Mouse (Mus musculus) CH12.LX (cell line): ENCODE data around the gene Slc23a2. TPM values are rescaled to one million over a fixed set of nuclear protein-coding genes. Genes with fewer than 3 reads are reported as not detected.

ENCODE experiments used
- DNase-seq: peaks from one replicate; pipeline ENCODE4 v3.0.0-alpha.2; 2013; ENCODE audit errors: extremely low read depth
- H3K27ac ChIP-seq: 2 replicates; pipeline ENCODE4 v1.5.1; 2012; ENCODE audit warnings: low read depth, mild to moderate bottlenecking, control low read depth, moderate library complexity; ENCODE audit not compliant: insufficient read depth
- H3K27me3 ChIP-seq: replicated peaks from 2 replicates; pipeline ENCODE3; 2012; ENCODE audit warnings: inconsistent platforms
- H3K36me3 ChIP-seq, 2 experiments: replicated peaks in 1 of 2; 2 replicates each; pipeline versions ENCODE3 to v1.6.1; 2012; ENCODE audit warnings: inconsistent platforms in 1 of 2, low read length in 1 of 2, mild to moderate bottlenecking in 1 of 2, mixed read lengths in 1 of 2, moderate library complexity in 1 of 2; ENCODE audit not compliant: control insufficient read depth in 1 of 2, insufficient read depth in 1 of 2
- H3K4me1 ChIP-seq, 2 experiments: 2 replicates each; pipeline ENCODE4 v1.6.1; 2012; ENCODE audit warnings: inconsistent platforms in 1 of 2, moderate library complexity in 1 of 2; ENCODE audit not compliant: insufficient read depth in 2 of 2, control insufficient read depth in 1 of 2
- H3K4me2 ChIP-seq: 2 replicates; pipeline ENCODE4 v1.6.1; 2012; ENCODE audit warnings: low read depth, mild to moderate bottlenecking, control low read depth; ENCODE audit not compliant: poor library complexity, insufficient read depth, severe bottlenecking
- H3K4me3 ChIP-seq, 3 experiments: fragments of 150-350 bp in 1 of 3; sonication (generic) in 1 of 3; replicated peaks in 1 of 3; 2 replicates each; pipeline versions ENCODE3 to v1.5.1; 2011 to 2012; ENCODE audit warnings: low read depth in 2 of 3, low read length in 2 of 3, mild to moderate bottlenecking in 2 of 3, moderate library complexity in 2 of 3, control low read depth in 1 of 3, improper control_type of control experiment in 1 of 3, inconsistent platforms in 1 of 3, mixed read lengths in 1 of 3; ENCODE audit not compliant: poor library complexity in 1 of 3
- H3K79me2 ChIP-seq: replicated peaks from 2 replicates; pipeline ENCODE4 v1.6.1; 2012; ENCODE audit warnings: mild to moderate bottlenecking, moderate library complexity; ENCODE audit not compliant: control insufficient read depth, poor library complexity, insufficient read depth, severe bottlenecking; ENCODE audit errors: extremely low read depth
- H3K9ac ChIP-seq: 2 replicates; pipeline ENCODE4 v1.6.1; 2012; ENCODE audit warnings: low read depth, mild to moderate bottlenecking, control low read depth, moderate library complexity; ENCODE audit not compliant: insufficient read depth
- H3K9me3 ChIP-seq: replicated peaks from 2 replicates; pipeline ENCODE3; 2012; ENCODE audit warnings: low read length, inconsistent platforms, mixed read lengths
- BHLHE40 ChIP-seq: IDR thresholded peaks from 2 replicates; pipeline ENCODE4 v1.6.1; 2011; ENCODE audit warnings: mild to moderate bottlenecking, low read depth, low read length, improper control_type of control experiment
- CHD1 ChIP-seq: IDR thresholded peaks from 2 replicates; pipeline ENCODE4 v1.6.1; 2012; ENCODE audit warnings: low read depth, low read length, improper control_type of control experiment, inconsistent platforms
- CHD2 ChIP-seq: IDR thresholded peaks from 2 replicates; pipeline ENCODE4 v1.6.1; 2011; ENCODE audit warnings: low read length, improper control_type of control experiment
- CTCF ChIP-seq, 2 experiments: IDR thresholded peaks in 1 of 2; conservative IDR thresholded peaks in 1 of 2; 2 replicates each; pipeline ENCODE4 v1.5.1; 2011 to 2012; ENCODE audit warnings: low read depth in 2 of 2, low read length in 2 of 2, improper control_type of control experiment in 1 of 2, inconsistent platforms in 1 of 2, mild to moderate bottlenecking in 1 of 2, moderate library complexity in 1 of 2
- E2F4 ChIP-seq: IDR thresholded peaks from 2 replicates; pipeline ENCODE4 v1.6.1; 2011; ENCODE audit warnings: low read depth, low read length, improper control_type of control experiment; ENCODE audit not compliant: insufficient replicate concordance
- EP300 ChIP-seq: IDR thresholded peaks from 2 replicates; pipeline ENCODE4 v1.6.1; 2011; ENCODE audit warnings: low read length, improper control_type of control experiment
- ETS1 ChIP-seq: conservative IDR thresholded peaks from 2 replicates; pipeline ENCODE4 v1.6.1; 2012; ENCODE audit warnings: low read depth, mild to moderate bottlenecking, inconsistent platforms, low read length, improper control_type of control experiment, moderate library complexity
- GABPA ChIP-seq: IDR thresholded peaks from 2 replicates; pipeline ENCODE4 v1.6.1; 2012; ENCODE audit warnings: low read depth, low read length, improper control_type of control experiment, inconsistent platforms; ENCODE audit not compliant: insufficient replicate concordance
- JUN ChIP-seq: IDR thresholded peaks from 2 replicates; pipeline ENCODE4 v1.6.1; 2011; ENCODE audit warnings: low read depth, mild to moderate bottlenecking, low read length, improper control_type of control experiment, moderate library complexity; ENCODE audit not compliant: insufficient read depth
- JUND ChIP-seq: conservative IDR thresholded peaks from 2 replicates; pipeline ENCODE4 v1.6.1; 2011; ENCODE audit warnings: low read depth, low read length, improper control_type of control experiment
- KAT2A ChIP-seq: IDR thresholded peaks from 2 replicates; pipeline ENCODE4 v1.6.1; 2012; ENCODE audit warnings: low read length, improper control_type of control experiment, inconsistent platforms; ENCODE audit not compliant: insufficient replicate concordance
- MAFK ChIP-seq: IDR thresholded peaks from 2 replicates; pipeline ENCODE4 v1.6.1; 2011; ENCODE audit warnings: low read length, improper control_type of control experiment; ENCODE audit not compliant: insufficient replicate concordance
- MEF2A ChIP-seq: IDR thresholded peaks from 2 replicates; pipeline ENCODE4 v1.6.1; 2014; ENCODE audit warnings: low read depth, mild to moderate bottlenecking, inconsistent platforms, low read length, improper control_type of control experiment, borderline replicate concordance
- MXI1 ChIP-seq: IDR thresholded peaks from 2 replicates; pipeline ENCODE4 v1.6.1; 2011; ENCODE audit warnings: mild to moderate bottlenecking, low read depth, low read length, improper control_type of control experiment
- MYC ChIP-seq: IDR thresholded peaks from 2 replicates; pipeline ENCODE4 v1.6.1; 2011; ENCODE audit warnings: low read depth, mild to moderate bottlenecking, improper control_type of control experiment, low read length
- NELFE ChIP-seq: IDR thresholded peaks from 2 replicates; pipeline ENCODE4 v1.6.1; 2011; ENCODE audit warnings: low read depth, low read length, improper control_type of control experiment
- NRF1 ChIP-seq: IDR thresholded peaks from 2 replicates; pipeline ENCODE4 v1.6.1; 2014; ENCODE audit warnings: low read depth, mild to moderate bottlenecking, inconsistent platforms, low read length, improper control_type of control experiment, moderate library complexity
- PAX5 ChIP-seq: IDR thresholded peaks from 2 replicates; pipeline ENCODE4 v1.6.1; 2012; ENCODE audit warnings: low read length, inconsistent platforms, mixed read lengths
- POLR2AphosphoS2 ChIP-seq: IDR thresholded peaks from 2 replicates; pipeline ENCODE4 v1.6.1; 2011; ENCODE audit warnings: low read depth, low read length, improper control_type of control experiment
- RAD21 ChIP-seq: IDR thresholded peaks from 2 replicates; pipeline ENCODE4 v1.6.1; 2011; ENCODE audit warnings: low read depth, mild to moderate bottlenecking, low read length, improper control_type of control experiment, moderate library complexity
- SIN3A ChIP-seq: IDR thresholded peaks from 2 replicates; pipeline ENCODE4 v1.6.1; 2012; ENCODE audit warnings: low read length, improper control_type of control experiment, inconsistent platforms
- SMC3 ChIP-seq: IDR thresholded peaks from 2 replicates; pipeline ENCODE4 v1.6.1; 2011; ENCODE audit warnings: low read depth, low read length, improper control_type of control experiment
- TBP ChIP-seq: conservative IDR thresholded peaks from 2 replicates; pipeline ENCODE4 v1.6.1; 2011; ENCODE audit warnings: low read depth, low read length, improper control_type of control experiment
- USF2 ChIP-seq: conservative IDR thresholded peaks from 2 replicates; pipeline ENCODE4 v1.6.1; 2011; ENCODE audit warnings: low read depth, low read length, improper control_type of control experiment
- ZKSCAN1 ChIP-seq: IDR thresholded peaks from 2 replicates; pipeline ENCODE4 v1.6.1; 2012; ENCODE audit warnings: low read depth, inconsistent platforms, low read length, improper control_type of control experiment, borderline replicate concordance
- ZMIZ1 ChIP-seq: IDR thresholded peaks from 2 replicates; pipeline ENCODE4 v1.6.1; 2012; ENCODE audit warnings: low read depth, mild to moderate bottlenecking, inconsistent platforms, low read length, improper control_type of control experiment
- ZNF384 ChIP-seq: IDR thresholded peaks from 2 replicates; pipeline ENCODE4 v1.6.1; 2012; ENCODE audit warnings: low read depth, low read length, improper control_type of control experiment, inconsistent platforms
- dilution Hi-C: fragments of 300-500 bp; cut with MboI; formaldehyde crosslinking; loops from 2 replicates; pipeline ENCODE4 v1.14.3; 2020; ENCODE audit warnings: low sequenced_read_pairs; ENCODE audit not compliant: extremely low pct_unique_long_range_greater_than_20kb, extremely low pct_ligation_motif_present
- in situ Hi-C: fragments of 300-500 bp; cut with MboI; formaldehyde crosslinking; loops from 3 replicates; pipeline ENCODE4 v1.14.3; 2019; ENCODE audit warnings: low sequenced_read_pairs, low pct_ligation_motif_present, low pct_unique_long_range_greater_than_20kb, mixed read lengths
- polyA plus RNA-seq: library from polyadenylated mRNA; unstranded; fragments of >175 nt; gene quantifications from 2 replicates; pipeline ENCODE4 v1.2.1, GENCODE M21; 2012; ENCODE audit warnings: low read depth; ENCODE audit not compliant: insufficient read length
- total RNA-seq, 2 experiments: library from RNA; depleted of rRNA; stranded (reverse); fragments of 300-350 nt in 1 of 2; fragments of >200 nt in 1 of 2; gene quantifications; 2 replicates each; pipeline ENCODE4 v1.2.3; 2012 to 2014

The Slc23a2 gene
- total and polyA plus RNA-seq, 3 experiments, result 10.6 to 21.7 (median 13.4) TPM

DNA sequence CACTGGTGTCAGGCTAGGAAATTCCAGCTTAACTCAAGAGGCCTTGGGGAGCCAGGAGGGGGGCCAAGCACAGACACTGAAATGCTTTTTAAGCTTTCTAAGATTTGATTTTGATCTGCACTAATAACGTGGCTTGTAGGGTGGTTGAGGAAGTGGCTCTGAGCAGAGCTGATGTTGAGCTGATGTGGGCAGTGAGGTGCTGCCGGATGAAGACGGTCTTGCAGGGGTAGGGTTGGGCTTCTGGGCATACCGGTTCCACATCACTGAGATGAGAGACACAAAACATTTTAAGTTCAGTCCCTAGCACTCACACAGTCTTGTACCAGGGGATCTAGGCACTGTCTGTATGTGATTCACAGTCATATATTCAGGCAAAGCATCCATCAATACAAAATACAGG lies 46.5 kb downstream of the Slc23a2 start:
- in situ Hi-C loops, result no loop called here
- Histone ChIP-seq H3K9ac (no peak overlapping the region), H3K4me3 (no peak overlapping the region), H3K79me2 (no peaks in the 10 kb centered on the region), H3K4me1 (peaks cover 7 to 47% of the 10 kb centered on the region in 2 experiments), H3K4me2 (no peak overlapping the region), H3K36me3 (peaks cover 11 to 37% of the 10 kb centered on the region in 2 experiments), H3K27me3 (no peaks in the 10 kb centered on the region), H3K27ac (no peak overlapping the region), H3K9me3 (no peaks in the 10 kb centered on the region)
- DNase-seq, result no peak
- dilution Hi-C loops, result no loop called here
- TF ChIP-seq RAD21 (no peak), MEF2A (no peak), USF2 (no peak), ZKSCAN1 (no peak), CTCF (conservative IDR thresholded peaks at IDR 0.05 in 1 of 2, IDR thresholded peaks at IDR 0.05 in 1 of 2; ENCODE audit: low read depth in 2 of 2, low read length in 2 of 2) (no peak), EP300 (no peak), BHLHE40 (no peak), JUN (no peak), E2F4 (no peak), CHD1 (no peak)

DNA sequence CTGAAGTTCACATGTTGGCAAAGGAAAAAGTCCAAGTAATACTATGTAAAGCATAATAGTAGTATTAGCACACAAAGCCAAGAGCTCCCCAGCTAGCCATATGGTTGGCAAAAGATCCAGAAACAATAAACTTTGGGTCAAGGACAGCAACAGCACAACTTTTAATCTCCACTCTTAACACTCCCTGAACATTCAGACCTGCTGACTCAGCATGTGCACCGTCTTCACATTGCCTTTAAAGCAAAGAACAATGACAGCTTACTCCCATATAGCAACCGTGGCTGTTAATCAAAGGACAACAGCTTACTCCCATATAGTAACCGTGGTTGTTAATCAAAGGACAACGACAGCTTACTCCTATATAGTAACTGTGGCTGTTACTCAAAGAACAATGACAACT lies 48.3 kb downstream of the Slc23a2 start:
- Histone ChIP-seq H3K27me3 (no peaks in the 10 kb centered on the region), H3K27ac (no peak overlapping the region), H3K4me1 (peaks cover 2 to 38% of the 10 kb centered on the region in 2 experiments), H3K4me2 (no peak overlapping the region), H3K9me3 (no peaks in the 10 kb centered on the region), H3K9ac (no peak overlapping the region), H3K36me3 (peaks cover 11 to 54% of the 10 kb centered on the region in 2 experiments), H3K79me2 (no peaks in the 10 kb centered on the region), H3K4me3 (no peak overlapping the region)
- TF ChIP-seq JUND (no peak), MAFK (peak; percentile 93), KAT2A (no peak)
- in situ Hi-C loops (no loop called here), dilution Hi-C loops (no loop called here)
- no peak for DNase-seq

DNA sequence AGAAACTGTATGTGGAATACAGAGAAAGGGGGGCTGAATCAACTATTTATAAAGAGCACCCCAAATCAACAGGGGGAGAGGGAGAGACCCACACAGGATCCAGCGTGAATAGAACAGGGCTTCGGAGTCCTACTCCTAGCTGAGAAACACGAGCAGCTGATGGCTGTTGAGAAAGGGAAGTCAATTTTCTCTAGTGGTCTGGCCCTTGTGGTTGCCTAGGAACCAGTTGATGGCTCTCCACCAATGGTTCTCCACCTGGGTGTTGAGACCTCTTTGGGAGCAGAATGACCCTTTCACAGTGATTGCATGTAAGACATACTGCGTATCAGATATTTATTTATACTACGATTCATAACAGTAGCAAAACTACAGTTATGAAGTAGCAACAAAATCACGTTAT lies 49.1 kb downstream of the Slc23a2 start:
- H3K4me2 ChIP-seq, result no peak overlapping the region
- no peak for TF ChIP-seq KAT2A
- no peak for TF ChIP-seq NRF1
- TF ChIP-seq PAX5, result no peak
- no peak for TF ChIP-seq MAFK
- no peak for TF ChIP-seq NELFE
- no peak for TF ChIP-seq CHD2
- TF ChIP-seq ZNF384, result no peak
- TF ChIP-seq JUN, result no peak
- TF ChIP-seq MXI1, result no peak
- no peak for TF ChIP-seq POLR2AphosphoS2
- no peak for TF ChIP-seq JUND
- no peak for TF ChIP-seq GABPA
- no peak for TF ChIP-seq TBP
- TF ChIP-seq SIN3A, result no peak
- TF ChIP-seq SMC3, result no peak
- no peak for TF ChIP-seq ETS1
- TF ChIP-seq MYC, result no peak
- no peak for TF ChIP-seq ZMIZ1
- in situ Hi-C loops (no loop called here), dilution Hi-C loops (no loop called here)
- H3K9me3 ChIP-seq, result no peaks in the 10 kb centered on the region
- no peak overlapping the region for H3K27ac ChIP-seq
- no peak overlapping the region for H3K9ac ChIP-seq
- H3K4me3 ChIP-seq, result no peak overlapping the region
- peaks cover 2 to 34% of the 10 kb centered on the region in 2 experiments for H3K4me1 ChIP-seq
- H3K79me2 ChIP-seq, result no peaks in the 10 kb centered on the region
- H3K27me3 ChIP-seq, result no peaks in the 10 kb centered on the region
- DNase-seq, result no peak
- peaks cover 11 to 55% of the 10 kb centered on the region in 2 experiments for H3K36me3 ChIP-seq
